ENCODE assay signal across 10 mouse cellular contexts in the genomic region with DNA sequence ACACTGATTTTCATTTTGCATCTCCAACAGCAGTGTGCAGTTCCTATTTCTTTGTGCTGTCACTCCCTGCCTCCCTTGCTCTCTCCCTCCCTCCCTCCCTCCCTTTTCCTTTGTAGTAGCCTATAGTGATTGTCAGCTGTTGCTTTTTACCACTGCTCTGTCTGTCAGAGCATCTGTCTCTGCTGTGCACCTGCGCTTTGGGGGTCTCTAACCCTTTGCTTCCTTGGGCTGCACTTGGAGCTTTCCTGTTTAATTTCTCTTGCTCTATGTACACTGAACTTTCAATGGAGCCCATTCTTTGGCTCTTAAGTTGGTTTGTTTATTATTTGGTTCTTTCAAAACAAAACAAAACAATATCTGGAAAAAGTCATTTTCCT.
A peak's percentile ranks its signal among the peaks of the same experiment; 100 is the strongest.
DNase-seq lines count a peak whose midpoint lies in the region; ATAC-seq and TF ChIP-seq lines count a peak whose summit lies in the region.
"Had no signal": no experiment of that assay in that cellular context is flagged by ENCODE, and none has a peak within 500 bp of the region (broad histone marks: within the 10 kb centered on the region; RNA-seq: fewer than 3 reads in every experiment).

No protein-coding gene starts in this region.

- H3K4me1 ChIP-seq in heart, embryonic 13.5 days: peaks cover 43% of the 10 kb centered on the region
- H3K4me1 ChIP-seq in embryonic facial prominence, embryonic 12.5 days: peaks cover 29% of the 10 kb centered on the region
- peaks cover 16% of the 10 kb centered on the region; the same call in 1 of the 2 replicates for H3K4me1 ChIP-seq in hindbrain, postnatal 0 days (ENCODE audit: insufficient read depth, low read length)

- TF ChIP-seq POLR2A in myocyte (IDR thresholded peaks at IDR 0.05; ENCODE audit: insufficient read length, low read depth): no peak

- 44% methylated on average over 1 of the region's 1 CpGs for WGBS in heart, embryonic 13.5 days
- WGBS in embryonic facial prominence, embryonic 12.5 days: 46% methylated on average over 1 of the region's 1 CpGs
- WGBS in hindbrain, postnatal 0 days: 17% methylated on average over 1 of the region's 1 CpGs

- peak overlapping the region; percentile 69 for H3K4me2 ChIP-seq in heart, embryonic 13.5 days
- peak overlapping the region; percentile 32 for H3K4me2 ChIP-seq in embryonic facial prominence, embryonic 12.5 days (replicated peaks)
- peak overlapping the region; percentile 68 for H3K4me2 ChIP-seq in hindbrain, postnatal 0 days (ENCODE audit: low read depth, low read length)
- H3K4me2 ChIP-seq in myocyte (ENCODE audit: low read depth): peak overlapping the region; percentile 35

- H3K27ac ChIP-seq in heart, embryonic 13.5 days (replicated peaks): peak overlapping the region; percentile 98
- no peak overlapping the region for H3K27ac ChIP-seq in embryonic facial prominence, embryonic 12.5 days
- H3K27ac ChIP-seq in hindbrain, postnatal 0 days: 0 out of 2 replicates have a peak overlapping the region, but pooled peaks have one; percentile 96

- no peak for TF ChIP-seq CTCF in hindbrain, postnatal 0 days (IDR thresholded peaks at IDR 0.05; ENCODE audit: low read depth)

- peak overlapping the region; percentile 80 for H3K9ac ChIP-seq in heart, embryonic 13.5 days
- no peak overlapping the region for H3K9ac ChIP-seq in embryonic facial prominence, embryonic 12.5 days
- peak overlapping the region; percentile 24; the same call in 1 of the 2 replicates for H3K9ac ChIP-seq in hindbrain, postnatal 0 days (replicated peaks; ENCODE audit: low read length)

- DNase-seq in heart, postnatal 4 days: no peak
- no peak for DNase-seq in hindbrain, postnatal 0 days (ENCODE audit: low spot score)
- no peak for DNase-seq in ovary, adult 18-20 months (ENCODE audit: low spot score)
- no peak for DNase-seq in right cerebral cortex, postnatal 36 days (ENCODE audit: low spot score in 2 of 2)
- DNase-seq in layer of hippocampus, adult 18-20 months (ENCODE audit: low spot score in 2 of 2): no peak
- DNase-seq: lung, postnatal 10 days; right cerebral cortex, postnatal 25 days had no signal

- peak overlapping the region; percentile 59 for H3K4me3 ChIP-seq in heart, embryonic 13.5 days
- no peak overlapping the region for H3K4me3 ChIP-seq in embryonic facial prominence, embryonic 12.5 days
- H3K4me3 ChIP-seq in hindbrain, postnatal 0 days (ENCODE audit: low read length): no peak overlapping the region
- H3K4me3 ChIP-seq in myocyte: no peak overlapping the region

- H3K9me3 ChIP-seq in heart, embryonic 13.5 days: no peaks in the 10 kb centered on the region
- no peaks in the 10 kb centered on the region for H3K9me3 ChIP-seq in embryonic facial prominence, embryonic 12.5 days
- no peaks in the 10 kb centered on the region for H3K9me3 ChIP-seq in hindbrain, postnatal 0 days (ENCODE audit: low read length)

- H3K36me3 ChIP-seq in heart, embryonic 13.5 days: peaks cover 16% of the 10 kb centered on the region
- peaks cover 17% of the 10 kb centered on the region; the same call in 1 of the 2 replicates for H3K36me3 ChIP-seq in embryonic facial prominence, embryonic 12.5 days
- H3K36me3 ChIP-seq in hindbrain, postnatal 0 days (ENCODE audit: insufficient read depth, low read length): peaks cover 5% of the 10 kb centered on the region; the same call in 1 of the 2 replicates
- peaks cover 6% of the 10 kb centered on the region for H3K36me3 ChIP-seq in myocyte (ENCODE audit: control insufficient read depth, insufficient read depth)

- no peak for ATAC-seq in heart, embryonic 13.5 days (ENCODE audit: extremely low read depth, insufficient number of reproducible peaks, low FRiP score, low TSS enrichment)
- ATAC-seq in embryonic facial prominence, embryonic 12.5 days (ENCODE audit: insufficient number of reproducible peaks, insufficient read depth, low FRiP score, low TSS enrichment): no peak
- ATAC-seq in hindbrain, postnatal 0 days: no peak

- peaks cover 57% of the 10 kb centered on the region for H3K79me2 ChIP-seq in myocyte (ENCODE audit: control insufficient read depth, insufficient read depth)

- no peaks in the 10 kb centered on the region for H3K27me3 ChIP-seq in heart, embryonic 13.5 days (replicated peaks)
- H3K27me3 ChIP-seq in embryonic facial prominence, embryonic 12.5 days: no peaks in the 10 kb centered on the region
- no peaks in the 10 kb centered on the region for H3K27me3 ChIP-seq in hindbrain, postnatal 0 days (ENCODE audit: insufficient read depth, low read length)
- no peaks in the 10 kb centered on the region for H3K27me3 ChIP-seq in myocyte (ENCODE audit: control insufficient read depth, insufficient read depth, insufficient read length)

- H3ac ChIP-seq in myocyte (ENCODE audit: control insufficient read depth, insufficient read length): no peak overlapping the region

TF ChIP-seq in myocyte, 11 proteins besides CTCF, POLR2A, EP300 and RAD21:
- TF ChIP-seq TCF3 (IDR thresholded peaks at IDR 0.05; ENCODE audit: insufficient read length, low read depth) (no peak), POLR2AphosphoS2 (IDR thresholded peaks at IDR 0.05; ENCODE audit: insufficient read length, low read depth) (no peak), CEBPB (IDR thresholded peaks at IDR 0.05; ENCODE audit: insufficient read depth, poor library complexity, severe bottlenecking) (no peak), E2F4 (IDR thresholded peaks at IDR 0.05; ENCODE audit: insufficient read depth) (no peak), MYOG (IDR thresholded peaks at IDR 0.05; ENCODE audit: control insufficient read depth in 1 of 3, insufficient read depth in 1 of 3, insufficient read length in 2 of 3, low read depth in 2 of 3) (peak in 1 of 3 experiments; percentile 16), REST (IDR thresholded peaks at IDR 0.05; ENCODE audit: insufficient read depth, insufficient read length) (no peak), SRF (IDR thresholded peaks at IDR 0.05; ENCODE audit: control insufficient read depth, insufficient read length, low read depth) (no peak), MAX (IDR thresholded peaks at IDR 0.05; ENCODE audit: low read depth) (no peak), USF1 (IDR thresholded peaks at IDR 0.05; ENCODE audit: low read depth) (no peak), MYOD1 (IDR thresholded peaks at IDR 0.05; ENCODE audit: control insufficient read depth in 1 of 3, insufficient read length in 2 of 3, low read depth in 2 of 3) (peak in 2 of 3 experiments; percentile 55 to 60)
